Mouse (Mus musculus) CD4-positive naive resting alpha-beta T cell, adult 57 days (primary cell): ENCODE measurements around the gene Manba. TPM values are rescaled to one million over a fixed set of nuclear protein-coding genes. Genes with fewer than 3 reads are reported as not detected.

Source experiments
- total RNA-seq: library from RNA; stranded (reverse); gene quantifications from one replicate; pipeline ENCODE4 v1.2.4, GENCODE M21; 2023

Gene Manba
- total RNA-seq, result 18.7 TPM

GRCm38 (mm10) chr3:135485128-135485899, at the start of gene Manba:
Gene Manba (plus strand): TSS chr3:135485611.

DNA sequence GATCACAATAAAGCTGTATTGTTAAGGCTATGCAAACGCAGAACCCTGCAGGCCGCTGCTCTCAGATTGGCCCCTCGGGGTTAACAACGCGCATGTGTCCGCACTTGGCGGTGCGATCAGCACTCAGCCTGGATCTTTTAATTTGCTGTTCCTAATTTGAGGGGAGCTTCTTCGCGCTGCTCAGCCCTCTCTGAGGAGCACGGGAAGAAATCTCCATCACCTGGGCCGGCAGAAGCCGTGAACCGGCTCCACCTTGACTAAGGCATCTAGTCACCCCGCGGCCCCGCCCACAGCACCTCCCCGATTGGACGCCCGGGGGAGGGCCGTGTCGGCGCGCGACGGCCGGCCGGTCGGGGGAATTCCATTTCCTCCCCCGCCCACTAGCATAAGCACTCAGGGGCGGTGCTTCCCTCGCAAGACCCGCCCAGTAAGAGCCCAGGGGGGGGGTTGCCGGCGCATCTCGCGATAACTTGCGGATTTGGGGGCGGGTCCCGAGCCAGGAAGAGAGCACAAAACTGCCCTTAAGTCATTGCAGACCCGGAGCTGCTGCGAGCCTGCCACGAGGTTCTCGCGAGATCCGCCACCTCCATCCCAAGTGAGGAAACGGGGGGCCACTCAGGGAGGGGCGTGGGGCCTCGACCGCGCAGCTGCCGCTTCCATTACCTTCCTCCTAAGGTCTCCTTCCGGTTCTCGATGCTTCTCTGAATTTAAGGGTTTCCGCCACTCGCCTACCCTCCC, 47.5 kb upstream of the Manba start, which contains the start of gene Ube2d3:
Gene Ube2d3, plus strand, starts transcription at position 392 of the 738 bp plus-strand sequence.

Other genes with a start within 250 kb of the Manba start
- gene Bdh2, start 204.4 kb upstream of the Manba start, total RNA-seq, result not detected
- 0.71 TPM for gene Slc9b2, start 177.9 kb upstream of the Manba start, total RNA-seq
- gene Slc9b1, start 137.6 kb upstream of the Manba start, total RNA-seq, result not detected
- 54.0 TPM for gene Cisd2, start 61.7 kb upstream of the Manba start, total RNA-seq
- gene Ube2d3, start 47.5 kb upstream of the Manba start, total RNA-seq, result 514 TPM
- gene Nfkb1, start 205.9 kb downstream of the Manba start, total RNA-seq, result 189 TPM